Mouse (Mus musculus) erythroblast, embryonic 14.5 days (primary cell): Measurements from ENCODE around the gene Slc37a1.

Experiments used
- GATA1 ChIP-seq: IDR thresholded peaks from 2 replicates; pipeline ENCODE4 v1.6.1; 2012; ENCODE audit warnings: low read length, inconsistent platforms, mixed read lengths
- TAL1 ChIP-seq: IDR thresholded peaks from 3 replicates; pipeline ENCODE4 v1.6.1; 2012; ENCODE audit warnings: low read length, inconsistent platforms, mixed read lengths

DNA sequence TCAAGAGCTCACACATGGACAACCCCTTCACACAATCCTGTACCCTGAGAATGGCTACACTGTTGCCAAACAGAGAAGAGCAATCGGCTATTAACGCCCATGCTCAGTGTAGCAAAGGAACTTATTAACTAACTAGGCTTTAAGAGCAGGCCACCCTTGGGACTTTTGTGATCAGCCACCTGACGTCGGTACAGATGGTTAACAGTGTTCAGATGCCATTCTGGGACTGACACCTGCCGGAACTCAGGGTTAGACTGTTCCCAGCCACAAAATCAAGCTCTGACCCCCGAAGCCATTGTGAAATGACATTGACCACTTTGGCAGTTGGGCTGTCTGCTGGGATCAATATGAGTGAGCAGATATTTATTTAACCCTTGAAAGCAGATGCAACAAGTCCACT is 25.2 kb upstream of the Slc37a1 start:
- TF ChIP-seq GATA1 (no peak), TAL1 (no peak)
